Mouse (Mus musculus) thymus, adult 2 months (tissue): ENCODE measurements around the gene Pou1f1.

Experiments used
- CTCF ChIP-seq: fragments of 200-500 bp; IDR thresholded peaks from 2 replicates; pipeline ENCODE4 v1.5.1; 2012; ENCODE audit warnings: mild to moderate bottlenecking, control low read depth, low read length, moderate library complexity, borderline replicate concordance; ENCODE audit not compliant: control insufficient read depth, poor library complexity, insufficient read depth; ENCODE audit errors: extremely low read depth
- POLR2A ChIP-seq: fragments of 200-500 bp; IDR thresholded peaks from 2 replicates; pipeline ENCODE4 v1.6.1; 2012; ENCODE audit warnings: mild to moderate bottlenecking, low read length, control low read depth, moderate library complexity; ENCODE audit not compliant: control insufficient read depth, poor library complexity, insufficient read depth; ENCODE audit errors: extremely low read depth

DNA sequence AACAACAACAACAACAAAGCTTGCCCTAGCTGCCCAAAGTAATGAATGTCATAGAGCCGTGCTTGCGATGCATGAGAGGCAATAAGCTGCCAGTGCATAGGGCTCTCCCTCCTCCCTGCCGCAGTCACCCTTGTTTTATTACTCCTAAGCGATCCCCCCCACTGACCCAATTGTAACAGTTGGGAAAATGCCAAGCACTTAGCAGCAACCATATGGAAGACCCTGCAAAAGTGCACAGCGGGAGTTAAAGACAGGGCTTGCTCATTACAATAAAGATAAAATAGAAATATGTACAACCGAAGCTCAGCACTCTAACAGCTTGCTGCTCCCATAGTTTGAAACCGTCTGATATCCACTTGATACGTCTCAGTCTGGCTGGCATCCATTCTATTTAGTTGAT is 44.0 kb downstream of the Pou1f1 start:
- TF ChIP-seq CTCF (no peak), POLR2A (no peak)
